Mouse (Mus musculus): Measurements from ENCODE around the gene Slc5a12.

The Slc5a12 gene

DNA sequence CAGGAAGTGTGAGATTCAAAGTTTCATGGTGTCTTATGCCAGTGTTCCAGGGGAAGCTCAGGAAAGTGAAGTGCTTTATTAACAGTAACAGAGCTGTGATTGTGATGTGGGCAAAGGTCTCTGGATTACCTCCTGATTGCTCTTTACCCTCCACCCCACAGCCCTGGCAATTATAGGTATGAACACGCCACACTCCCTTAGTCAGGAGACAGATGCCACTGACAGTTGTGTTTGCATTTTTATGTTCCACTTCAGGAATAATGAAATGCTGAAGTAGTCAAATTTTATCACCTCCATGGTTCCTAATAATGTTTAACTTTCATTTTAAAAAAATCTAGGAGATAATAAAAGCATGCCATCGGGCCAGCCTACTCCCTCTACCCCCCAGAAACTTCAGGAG, at the start of gene Slc5a12:
Gene Slc5a12 (plus strand): TSS at position 367 of the 400 bp plus-strand sequence.
- peak; percentile 81 for DNase-seq

DNA sequence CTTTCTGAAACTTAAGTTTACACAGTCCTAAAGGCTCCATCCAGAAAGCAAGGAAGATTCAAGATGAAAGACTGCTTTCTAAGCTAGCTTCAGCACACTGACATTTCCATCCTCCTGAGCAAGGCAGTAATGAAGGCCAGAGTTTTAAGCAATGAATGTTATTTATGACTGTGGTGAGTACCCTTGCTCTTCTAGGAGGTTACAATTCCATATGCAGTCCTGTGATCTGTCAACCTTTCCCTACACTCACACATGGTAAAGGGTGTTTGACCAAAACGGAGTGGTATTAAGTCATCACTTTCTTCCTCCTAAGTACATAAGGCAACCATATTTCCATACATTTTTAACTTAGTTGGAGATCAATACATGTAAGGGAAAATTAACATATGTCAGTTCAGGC, 41.0 kb upstream of the Slc5a12 start:
- no peak for DNase-seq

- no peak for DNase-seq
These were observed 34.5 kb upstream of the Slc5a12 start for GRCm38 (mm10) chr2:110562621-110563020.

- peak; percentile 90 for DNase-seq
These were observed 32.1 kb upstream of the Slc5a12 start for GRCm38 (mm10) chr2:110564673-110565627.

DNA sequence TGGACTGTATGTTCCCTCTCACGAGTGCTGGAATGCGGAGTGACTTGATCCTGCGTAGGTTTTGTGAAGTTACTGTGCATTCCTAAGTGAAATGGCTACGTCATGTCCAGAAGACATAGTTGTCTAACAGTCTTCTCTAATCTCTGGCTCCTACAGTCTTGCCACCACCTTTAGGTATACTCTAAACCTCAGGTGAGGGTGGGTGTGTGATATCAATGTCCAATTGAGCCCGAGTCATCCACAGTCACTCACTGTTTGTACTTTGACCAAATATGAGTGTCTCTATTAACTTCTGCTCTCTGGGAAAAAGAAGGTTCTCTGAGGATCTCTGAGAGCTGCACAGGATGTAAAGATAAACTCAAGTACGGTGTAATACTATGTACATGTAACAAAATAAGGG, 10.4 kb upstream of the Slc5a12 start:
- DNase-seq: no peak

DNA sequence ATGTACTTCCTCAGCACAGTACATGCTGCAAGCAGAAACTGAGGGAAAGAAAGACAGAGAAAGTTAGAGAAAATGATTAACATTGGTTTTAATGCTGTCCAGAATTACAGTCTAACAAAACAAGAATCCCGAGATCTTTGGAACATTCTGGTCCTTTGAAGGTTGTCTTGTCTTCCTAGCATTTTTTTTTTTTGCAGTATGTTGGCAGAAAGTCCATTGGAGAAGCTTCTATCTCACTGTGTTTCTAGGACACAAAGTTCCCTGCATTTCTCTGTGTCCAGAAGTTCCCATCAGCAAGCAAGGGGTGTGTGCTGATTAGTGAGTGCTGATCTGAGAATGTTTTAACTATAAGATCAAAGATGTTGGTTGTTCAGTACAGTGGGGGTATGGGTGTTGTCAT, 7.1 kb upstream of the Slc5a12 start:
- DNase-seq: peak; percentile 57

- peak; percentile 62 for DNase-seq
These were observed 4.8 kb upstream of the Slc5a12 start for GRCm38 (mm10) chr2:110592276-110592675.

DNA sequence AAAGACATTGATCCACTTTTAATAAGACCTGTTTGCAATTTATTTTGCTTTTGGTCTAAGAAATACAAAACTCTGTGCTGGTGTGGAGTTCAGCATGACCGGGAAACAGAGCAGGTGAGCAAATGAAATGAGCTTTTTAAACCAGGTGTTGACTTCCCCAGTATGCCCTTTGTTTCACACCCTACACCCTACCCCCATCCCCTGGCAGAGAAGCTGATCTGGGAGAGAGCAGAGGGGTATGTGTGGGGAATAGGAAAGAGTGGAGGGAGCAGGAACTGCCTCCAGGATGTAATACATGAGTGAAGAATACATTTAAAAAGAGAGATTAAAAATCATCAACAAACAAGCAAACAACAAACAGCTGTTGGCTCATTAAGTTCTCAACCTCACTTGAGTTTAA, 47.3 kb downstream of the Slc5a12 start:
- DNase-seq: no peak

- no peak for DNase-seq
These were observed 47.7 kb downstream of the Slc5a12 start for GRCm38 (mm10) chr2:110644846-110645245.

DNA sequence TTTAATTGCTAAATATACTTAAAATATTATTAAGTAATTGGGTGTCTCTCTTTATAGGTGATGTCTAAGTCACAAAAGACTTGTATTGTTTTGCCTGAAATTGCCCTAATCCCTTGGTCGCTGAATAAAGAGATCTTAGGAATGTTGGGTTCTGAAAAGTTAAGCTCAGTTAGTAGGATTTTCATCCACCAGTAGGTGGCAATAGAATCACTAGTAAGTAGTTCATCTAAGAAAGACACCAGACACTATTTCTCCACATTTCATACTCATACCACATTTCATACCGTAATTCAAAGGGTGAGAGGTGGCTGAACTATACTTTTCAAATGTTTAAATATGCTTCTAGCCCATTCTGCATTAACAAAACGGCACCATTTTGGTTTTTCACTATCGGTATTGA, 66.2 kb downstream of the Slc5a12 start:
- peak; percentile 44 for DNase-seq

DNA sequence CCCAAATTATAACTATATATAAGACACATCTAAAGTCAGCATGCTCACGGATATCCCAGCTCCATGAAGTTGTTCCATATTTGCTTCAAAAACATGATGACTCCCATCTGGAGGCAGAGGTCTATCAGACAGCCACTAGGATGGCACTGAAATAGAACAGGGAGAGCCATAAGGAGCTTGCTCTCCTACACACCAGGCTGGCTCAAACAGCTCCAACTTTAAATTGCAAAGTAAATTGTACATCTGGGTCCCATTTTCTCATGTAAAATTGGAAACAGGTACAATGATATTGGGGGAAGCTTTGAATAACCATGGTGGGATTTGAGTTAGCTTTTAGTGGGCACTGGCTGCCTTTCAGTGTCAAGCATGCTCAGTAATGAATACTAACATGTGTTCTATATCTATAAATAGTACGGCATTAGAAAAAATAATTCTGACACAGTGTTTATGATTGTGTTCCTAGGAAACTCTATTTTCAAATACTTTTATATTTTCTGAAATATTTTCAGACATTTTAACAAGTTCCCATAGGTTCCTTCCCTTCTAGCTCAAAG, 74.0 kb downstream of the Slc5a12 start:
- no peak for DNase-seq

Measured in kidney, adult 9 months (tissue).